Mouse (Mus musculus) layer of hippocampus, postnatal 10 days (tissue): ENCODE measurements around the gene St8sia6. TPM values are rescaled to one million over a fixed set of nuclear protein-coding genes. Genes with fewer than 3 reads are reported as not detected.
"Not testable (repeated sequence)": the region's sequence is repeated elsewhere in the genome, so short reads cannot be mapped to it uniquely, and the experiment has no call there.

Experiments
- DNase-seq, 2 experiments: peaks; one replicate each; pipeline ENCODE4 v3.0.0; 2021; ENCODE audit warnings: low spot score in 2 of 2
- long read RNA-seq: library from polyadenylated mRNA; stranded (forward); transcript quantifications from one replicate; pipeline ENCODE4 v2.0.0, GENCODE M21; 2023
- total RNA-seq, 2 experiments: library from RNA; stranded (reverse); gene quantifications; 2 replicates each; pipeline ENCODE4 v1.2.3; 2021

The St8sia6 gene
- total RNA-seq = 1 to 10 TPM; 2.1 to 2.4 TPM
- long read RNA-seq, full-length matches to known transcripts = 2 of 2 reads
- long read RNA-seq, partial matches to known transcripts = 0 of 2 reads
- long read RNA-seq, other reads (novel, unspliced or antisense) = 0 of 2 reads

GRCm38 (mm10) chr2:13793969-13794363, at the start of gene St8sia6:
Gene St8sia6 (minus strand): TSS chr2:13794064.
- no peak for DNase-seq

- no peak for DNase-seq
These were observed 42.4 kb upstream of the St8sia6 start for GRCm38 (mm10) chr2:13836310-13836709.

- no peak for DNase-seq
These were observed 41.1 kb upstream of the St8sia6 start for GRCm38 (mm10) chr2:13834989-13835388.

GRCm38 (mm10) chr2:13816645-13817044, 22.8 kb upstream of the St8sia6 start:
- no peak for DNase-seq

DNA sequence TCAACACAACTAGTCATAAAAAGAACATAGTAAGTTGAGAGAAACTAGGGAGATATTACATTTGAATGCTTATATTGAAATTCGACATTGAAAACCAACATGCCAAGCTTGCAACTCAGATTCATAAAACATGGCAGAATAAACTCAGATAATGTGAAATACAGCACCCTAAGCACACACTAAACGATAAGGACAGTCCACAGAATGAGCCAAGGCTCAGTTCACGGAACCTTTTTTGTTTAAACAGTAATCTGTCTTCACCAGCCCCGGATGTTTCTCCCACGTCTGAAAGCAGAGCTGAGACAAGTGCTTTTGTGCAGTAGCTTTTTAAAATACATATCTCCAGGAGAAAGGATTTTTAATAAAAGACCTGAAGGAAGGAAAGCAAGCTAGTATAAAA, 14.7 kb upstream of the St8sia6 start:
- no peak for DNase-seq

DNA sequence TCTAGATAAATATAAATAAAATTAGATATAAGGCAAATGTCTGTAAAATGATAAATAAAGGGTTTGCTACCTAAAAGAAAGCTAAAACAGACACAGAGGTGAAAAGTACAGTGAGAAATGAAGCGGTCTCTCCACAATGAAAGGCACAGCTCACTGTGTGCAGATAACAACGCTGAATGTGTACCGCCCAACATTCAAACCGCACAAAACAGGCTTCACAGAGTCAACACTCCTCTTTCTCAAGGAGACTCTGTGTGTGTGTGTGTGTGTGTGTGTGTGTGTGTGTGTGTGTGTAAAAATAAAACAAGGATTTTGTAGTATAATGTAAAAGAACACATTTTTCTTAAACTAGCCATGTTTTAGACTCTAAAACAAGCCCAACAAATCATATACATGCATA, 14.1 kb upstream of the St8sia6 start:
- no peak for DNase-seq

DNA sequence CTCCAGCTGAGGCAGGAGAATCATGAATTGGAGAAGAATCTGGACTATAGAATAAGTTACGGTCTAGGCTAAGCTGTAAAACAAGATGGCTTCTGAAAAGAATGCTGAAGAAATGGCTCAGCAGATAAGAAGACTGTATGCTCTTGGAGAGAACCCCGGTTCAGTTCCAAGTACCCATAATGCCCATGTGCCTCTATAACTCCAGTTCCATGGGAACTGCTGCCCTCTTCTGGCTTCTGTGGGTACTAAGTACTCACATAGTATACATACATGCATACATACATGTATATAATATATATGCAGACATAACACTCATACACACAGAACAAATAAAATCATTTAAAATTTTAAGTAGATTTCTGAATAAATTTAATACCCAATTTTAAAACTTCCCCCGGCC, 12.3 kb upstream of the St8sia6 start:
- DNase-seq = no peak

DNA sequence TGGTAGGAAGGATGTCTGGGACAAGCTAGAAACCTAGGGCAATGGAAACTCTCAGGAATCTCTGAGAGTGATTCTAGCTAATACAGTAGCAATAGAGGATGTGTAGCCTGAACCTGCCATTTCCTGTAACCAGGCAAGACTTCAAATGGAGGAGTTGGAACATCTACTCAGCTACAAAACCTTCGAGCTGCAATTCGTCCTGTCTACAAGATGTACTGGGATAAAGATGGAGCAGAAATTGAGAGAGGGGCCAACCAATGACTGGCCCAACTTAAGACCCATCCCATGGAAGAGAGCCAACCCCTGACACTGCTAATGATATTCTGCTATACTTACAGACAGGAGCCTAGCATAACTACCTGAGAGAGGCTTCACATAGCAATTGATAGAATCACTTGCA, 6.8 kb upstream of the St8sia6 start:
- no peak for DNase-seq

DNA sequence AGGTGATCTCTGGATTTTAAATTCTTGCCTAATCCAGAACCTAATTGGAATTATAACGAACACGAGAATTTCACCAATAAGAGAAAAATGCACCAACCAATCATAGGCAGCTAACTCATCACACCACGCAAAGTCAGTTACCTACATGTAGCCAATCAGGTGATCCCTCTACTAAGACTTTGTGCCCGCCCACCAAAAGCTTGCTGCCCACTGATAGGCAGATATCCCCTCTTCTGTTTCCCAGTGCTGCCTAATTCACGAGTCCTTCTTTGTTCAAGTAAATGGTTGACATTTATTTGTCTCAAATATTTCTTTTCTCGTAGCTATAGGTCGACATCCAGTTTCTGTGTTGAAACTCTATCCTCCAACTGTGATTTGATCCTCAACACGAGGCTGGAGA, 582 bp upstream of the St8sia6 start:
- DNase-seq = no peak

DNA sequence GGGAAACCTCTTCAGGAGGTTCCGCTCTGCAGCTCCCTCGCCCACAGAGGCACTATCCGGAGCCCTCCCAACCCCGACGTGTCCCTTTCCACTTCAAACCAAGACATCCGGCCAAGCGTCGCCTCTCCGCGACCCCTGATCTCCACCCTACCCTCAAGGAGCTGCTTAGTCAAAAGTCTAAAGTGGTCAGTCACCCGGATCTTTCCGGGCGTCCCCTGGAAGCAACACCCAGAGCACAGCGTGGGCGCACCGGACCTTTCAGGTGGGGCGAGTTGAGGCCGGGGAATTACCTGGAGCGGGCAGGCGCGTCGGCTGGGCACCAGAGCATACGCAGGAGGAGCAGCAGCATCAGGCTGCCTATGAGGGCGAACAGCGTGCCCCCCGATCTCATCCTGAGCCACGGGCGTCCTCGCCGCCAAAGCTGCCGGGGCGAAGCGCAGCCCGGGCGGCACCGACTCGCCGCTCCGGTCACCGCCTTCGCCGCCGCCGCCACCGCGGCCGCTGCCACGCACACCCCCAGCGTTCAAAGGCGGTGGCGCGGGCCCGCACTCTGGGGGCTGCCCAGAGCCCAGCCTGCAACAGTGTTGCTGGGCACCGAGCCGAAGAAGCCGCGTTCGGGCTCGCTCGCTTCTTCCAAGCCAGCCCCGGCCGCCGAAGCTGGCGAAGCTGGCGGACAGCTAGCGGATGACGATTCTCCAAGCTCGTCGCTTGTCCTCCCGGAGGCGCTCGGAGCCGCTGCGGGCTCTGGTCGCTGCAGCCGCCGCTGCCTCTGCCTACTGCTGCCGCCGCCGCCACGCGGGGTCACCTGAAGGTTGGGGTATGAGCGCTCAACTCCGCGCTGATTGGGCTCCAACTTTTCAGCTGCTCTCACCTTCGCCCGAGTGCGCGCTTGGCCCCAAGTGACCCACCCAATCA, 553 bp downstream of the St8sia6 start:
- peak; percentile 27 to 49 for DNase-seq

DNA sequence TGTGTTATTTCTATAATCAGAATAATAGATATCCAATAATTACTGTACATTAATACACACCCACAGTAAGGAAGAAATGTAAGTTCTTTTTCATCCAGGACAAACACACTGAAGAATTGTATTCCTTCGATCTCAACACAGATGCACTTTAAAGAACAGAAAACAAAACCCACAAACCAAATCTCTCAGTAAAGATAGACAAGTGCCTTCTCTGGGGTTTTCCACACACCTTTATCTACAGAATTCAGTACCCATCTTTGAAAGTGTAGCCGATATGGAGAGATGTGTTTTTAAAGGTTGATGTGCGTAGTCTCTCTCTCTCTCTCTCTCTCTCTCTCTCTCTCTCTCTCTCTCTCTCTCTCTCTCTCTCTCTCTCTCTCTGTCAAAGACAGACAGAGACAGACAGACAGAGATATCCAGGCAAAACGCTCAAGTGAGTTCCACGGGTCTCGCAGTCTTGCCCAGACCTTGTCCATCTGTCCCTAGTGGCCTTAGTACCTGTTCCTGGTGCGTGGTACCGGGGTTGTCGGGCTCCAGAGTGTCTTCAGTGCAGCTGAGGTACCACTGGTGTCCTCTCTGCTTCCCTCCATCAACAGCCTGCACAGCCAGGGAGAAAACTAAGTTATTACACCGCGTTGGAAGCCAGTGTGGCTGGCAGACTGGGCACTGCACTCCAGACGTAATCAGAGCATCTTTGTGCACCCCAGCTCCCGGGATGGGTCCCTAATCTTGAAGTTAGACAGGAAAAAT, 1.4 kb downstream of the St8sia6 start:
- DNase-seq = peak in 1 of 2 experiments; percentile 8

DNA sequence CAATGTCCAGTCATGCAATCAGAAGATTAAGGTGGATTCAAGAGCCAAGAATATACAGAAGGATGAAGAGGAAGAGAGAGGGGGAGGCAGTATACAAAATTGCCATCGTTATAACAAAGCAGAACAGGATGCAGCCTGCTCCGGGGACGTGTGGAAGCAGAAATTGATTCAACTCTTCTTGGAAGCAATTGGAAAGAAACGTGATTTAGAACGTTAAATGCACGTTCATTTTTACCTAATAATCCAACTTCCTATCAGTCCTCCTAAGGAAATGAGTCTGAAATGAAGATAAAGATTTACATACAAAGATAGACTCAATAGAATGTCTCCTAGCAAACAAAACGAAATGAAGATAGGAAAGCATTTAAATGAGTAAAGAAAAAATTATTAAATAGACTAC, 2.3 kb downstream of the St8sia6 start:
- no peak for DNase-seq

GRCm38 (mm10) chr2:13789365-13789764, 4.5 kb downstream of the St8sia6 start:
- DNase-seq = no peak

GRCm38 (mm10) chr2:13786577-13787168, 7.2 kb downstream of the St8sia6 start:
- no peak for DNase-seq

DNA sequence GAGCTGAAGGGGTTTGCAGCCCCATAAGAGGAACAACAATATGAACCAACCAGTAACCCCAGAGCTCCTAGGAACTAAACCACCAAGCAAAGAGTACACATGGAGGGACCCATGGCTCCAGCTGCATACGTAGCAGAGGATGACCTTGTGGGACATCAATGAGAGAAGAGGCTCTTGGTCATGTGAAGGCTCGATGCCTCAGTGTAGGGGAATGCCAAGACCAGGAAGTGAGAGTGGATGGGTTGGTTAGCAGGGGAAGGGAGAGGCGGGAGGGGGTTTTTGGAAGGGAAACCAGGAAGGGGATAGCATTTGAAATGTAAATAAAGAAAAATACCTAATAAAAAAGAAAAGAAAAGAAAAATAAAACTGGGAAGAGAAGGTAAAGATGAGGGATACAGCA, 7.9 kb downstream of the St8sia6 start:
- DNase-seq = not testable (repeated sequence)

DNA sequence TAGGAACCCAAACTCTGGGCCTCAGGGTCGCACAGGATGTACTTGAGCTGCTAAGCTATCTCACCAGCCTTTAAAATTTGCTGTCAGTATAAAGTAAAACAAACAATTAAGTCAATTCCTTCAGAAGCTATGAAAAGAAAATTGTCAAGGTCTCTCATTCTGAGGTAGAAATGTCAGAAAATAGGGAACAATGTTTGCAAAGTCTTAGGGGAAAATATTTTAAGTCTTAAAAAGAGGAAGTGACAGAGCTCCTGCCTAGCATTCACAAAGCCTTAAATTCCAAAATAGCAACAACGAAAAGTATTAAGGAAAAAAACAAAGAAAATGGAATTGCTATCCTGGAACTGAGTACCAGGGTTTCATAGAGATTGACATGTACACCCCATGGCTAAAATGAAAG, 8.6 kb downstream of the St8sia6 start:
- no peak for DNase-seq

DNA sequence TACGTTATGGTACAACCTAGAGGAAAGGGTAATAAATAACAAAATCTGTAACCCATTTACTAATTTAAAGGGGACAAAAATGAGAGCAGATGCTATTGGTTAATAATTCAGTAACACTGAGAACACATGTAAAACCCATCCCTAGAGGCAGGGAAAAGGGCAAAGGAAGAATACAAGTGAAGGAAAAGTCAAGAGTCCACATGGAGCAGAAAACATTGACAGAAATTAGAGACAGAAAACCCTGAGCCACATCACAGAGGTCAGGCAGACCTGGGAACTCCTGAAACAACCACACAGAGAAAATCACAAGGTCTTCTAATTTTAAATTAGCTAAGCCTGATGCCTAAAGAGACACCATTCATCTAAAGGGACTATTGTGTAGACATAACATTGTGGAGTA, 9.4 kb downstream of the St8sia6 start:
- no peak for DNase-seq

- DNase-seq = no peak
These were observed 16.8 kb downstream of the St8sia6 start for GRCm38 (mm10) chr2:13777032-13777431.

DNA sequence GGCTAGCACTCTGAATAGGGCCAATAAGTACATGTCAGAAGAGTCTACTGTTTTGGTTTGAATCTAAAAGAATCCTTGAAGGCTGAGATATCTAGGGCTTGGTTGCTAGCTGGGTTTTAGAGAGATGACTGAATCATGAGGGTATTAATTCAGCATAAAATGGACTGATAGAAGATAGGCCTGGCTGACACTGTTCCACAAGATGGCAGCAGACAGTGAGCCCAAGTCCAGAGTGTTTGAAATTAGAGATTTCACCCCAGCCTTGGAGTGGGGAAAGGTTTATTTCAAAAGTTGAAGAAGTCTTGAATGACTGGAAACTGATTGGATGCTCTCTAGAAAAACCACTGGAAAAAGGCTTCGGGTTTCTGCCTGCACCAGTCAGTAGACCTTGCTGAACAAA, 17.4 kb downstream of the St8sia6 start:
- DNase-seq = no peak

DNA sequence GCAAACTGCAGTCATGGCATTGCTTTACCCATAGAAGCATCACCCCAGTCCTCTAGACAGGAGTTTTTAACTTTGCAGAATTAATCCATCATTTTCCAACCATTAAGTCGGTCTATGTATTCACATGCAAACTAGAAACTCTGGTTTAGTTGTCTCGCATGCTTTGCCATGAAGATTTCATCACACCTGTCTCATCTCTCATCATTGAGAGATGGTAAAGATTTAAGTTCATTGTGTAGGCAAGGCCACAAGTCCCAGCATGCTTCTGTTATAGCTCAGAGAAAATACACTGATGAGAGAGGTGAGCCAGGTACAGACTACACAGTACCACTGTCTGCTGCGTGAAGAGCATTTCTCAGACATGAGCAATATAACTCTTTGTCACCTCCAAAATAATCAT, 18.8 kb downstream of the St8sia6 start:
- DNase-seq = no peak

DNA sequence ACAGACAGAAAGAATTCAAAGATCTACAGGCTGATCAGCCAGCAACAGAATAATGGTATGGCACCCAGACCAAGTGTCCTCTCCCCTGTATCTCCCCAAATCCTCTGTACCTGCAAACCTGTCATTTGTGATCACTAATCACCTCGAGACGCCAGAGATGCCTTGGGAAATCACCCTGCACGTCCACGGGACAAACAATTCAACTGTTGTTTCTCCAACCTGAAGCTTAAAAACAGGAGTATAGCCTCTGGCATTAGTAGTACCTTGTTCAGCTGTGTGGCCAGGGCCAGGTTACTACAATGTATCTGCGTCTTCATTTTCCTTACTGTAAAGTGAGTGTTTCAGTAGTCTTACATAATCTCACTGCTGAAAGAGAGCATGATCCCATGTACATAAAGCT, 25.3 kb downstream of the St8sia6 start:
- no peak for DNase-seq
